Mouse (Mus musculus): ENCODE results near the gene Stap1.

The Stap1 gene

GRCm38 (mm10) chr5:86106610-86107009, 35.1 kb downstream of the Stap1 start:
- ChIA-PET POLR2A (interaction anchor here in 1 of 4 experiments (0.6 kb wide), 1 partner anchor 10 kb away, joined by 4 read pairs; no protein-coding TSS in a partner anchor), CTCF (no interaction called here)

GRCm38 (mm10) chr5:86111074-86111473, 39.5 kb downstream of the Stap1 start:
- CTCF ChIA-PET, result no interaction called here
- POLR2A ChIA-PET, result interaction anchor here in 1 of 4 experiments (0.6 kb wide), 1 partner anchor 94 kb away, joined by 3 read pairs; no protein-coding TSS in a partner anchor

GRCm38 (mm10) chr5:86113037-86113436, 41.5 kb downstream of the Stap1 start:
- ChIA-PET CTCF (no interaction called here), POLR2A (no interaction called here)

- ChIA-PET CTCF (no interaction called here), POLR2A (interaction anchor here in 1 of 4 experiments (0.7 to 0.8 kb wide), 2 partner anchors 11 to 28 kb away, joined by 3 read pairs; no protein-coding TSS in a partner anchor)
Measured at GRCm38 (mm10) chr5:86113997-86114396, 42.5 kb downstream of the Stap1 start.

GRCm38 (mm10) chr5:86118457-86119094, 47.0 kb downstream of the Stap1 start:
- POLR2A ChIA-PET, result interaction anchor here in 2 of 4 experiments (0.7 to 1.6 kb wide), 4 partner anchors 11 to 54 kb away, joined by 3 to 8 read pairs (median 4); partner anchors contain the start of gene Uba6 (in 2 of the 2)
- CTCF ChIA-PET, result interaction anchor here in 1 of 4 experiments (0.6 kb wide), 1 partner anchor 20 kb away, joined by 7 read pairs; no protein-coding TSS in a partner anchor

- CTCF ChIA-PET, result interaction anchor here in 1 of 4 experiments (1.2 kb wide), 1 partner anchor 62 kb away, joined by 3 read pairs; no protein-coding TSS in a partner anchor
- POLR2A ChIA-PET, result interaction anchor here in 2 of 4 experiments (1.4 to 2.4 kb wide), 3 partner anchors 10 to 44 kb away, joined by 4 to 8 read pairs (median 8); partner anchors contain the start of gene Uba6 (in 2 of the 2)
Measured at GRCm38 (mm10) chr5:86128749-86129148, 57.2 kb downstream of the Stap1 start.

- ChIA-PET CTCF (no interaction called here), POLR2A (interaction anchor here in 2 of 4 experiments (1.4 to 2.4 kb wide), 3 partner anchors 11 to 43 kb away, joined by 4 to 8 read pairs (median 8); partner anchors contain the start of gene Uba6 (in 2 of the 2))
Measured at GRCm38 (mm10) chr5:86129828-86130227, 58.3 kb downstream of the Stap1 start.

All from embryonic stem cell, embryonic (primary cell).